Mouse (Mus musculus): ENCODE measurements at regions not wholly inside any gene's neighbourhood (a gene's known extent, or its start where the extent isn't known, plus 50 kb on each side); places are given as distances from the start of the nearest gene placed in this dataset.

DNA sequence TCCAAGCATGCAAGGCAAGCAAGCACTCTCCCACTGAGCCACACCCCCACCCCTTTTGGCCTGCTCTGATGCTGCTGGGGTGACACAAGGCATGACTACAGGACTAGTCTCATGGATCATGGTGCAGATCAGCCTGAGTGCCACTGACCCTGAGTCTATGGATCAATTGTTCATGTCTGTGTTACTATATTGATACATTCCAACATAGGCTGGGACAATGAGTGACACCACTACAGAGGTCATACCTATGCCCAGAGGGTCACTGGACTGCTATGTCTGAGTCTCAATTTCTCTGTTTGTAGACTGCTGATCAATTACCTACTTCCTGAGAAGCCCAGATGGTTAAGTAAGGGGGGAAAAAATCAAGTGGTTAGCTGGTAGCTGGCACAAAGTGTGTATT is 116.5 kb upstream of the Prok2 start:
- no peak for ATAC-seq (ENCODE audit: insufficient number of reproducible peaks, insufficient read depth, low FRiP score, low TSS enrichment, low read depth)
- H3K4me3 ChIP-seq, result no peak overlapping the region
- H3K9me3 ChIP-seq, result no peaks in the 10 kb centered on the region
- H3K27me3 ChIP-seq, result peaks cover 19% of the 10 kb centered on the region; the same call in 1 of the 2 replicates
- no peak overlapping the region for H3K9ac ChIP-seq
- no peak overlapping the region for H3K27ac ChIP-seq
- no peaks in the 10 kb centered on the region for H3K36me3 ChIP-seq
- H3K4me2 ChIP-seq, result no peak overlapping the region
- H3K4me1 ChIP-seq, result peaks cover 45% of the 10 kb centered on the region

- Histone ChIP-seq H3K9ac (no peak overlapping the region), H3K27ac (no peak overlapping the region), H3K4me2 (no peak overlapping the region), H3K4me3 (no peak overlapping the region), H3K36me3 (no peaks in the 10 kb centered on the region), H3K27me3 (peaks cover 22% of the 10 kb centered on the region; the same call in 1 of the 2 replicates), H3K4me1 (peaks cover 36% of the 10 kb centered on the region), H3K9me3 (no peaks in the 10 kb centered on the region)
- no peak for ATAC-seq (ENCODE audit: insufficient number of reproducible peaks, insufficient read depth, low FRiP score, low TSS enrichment, low read depth)
- 89% methylated on average over 6 of the region's 6 CpGs for WGBS
Observed at GRCm38 (mm10) chr6:99840823-99841222, 114.6 kb upstream of the Prok2 start.

DNA sequence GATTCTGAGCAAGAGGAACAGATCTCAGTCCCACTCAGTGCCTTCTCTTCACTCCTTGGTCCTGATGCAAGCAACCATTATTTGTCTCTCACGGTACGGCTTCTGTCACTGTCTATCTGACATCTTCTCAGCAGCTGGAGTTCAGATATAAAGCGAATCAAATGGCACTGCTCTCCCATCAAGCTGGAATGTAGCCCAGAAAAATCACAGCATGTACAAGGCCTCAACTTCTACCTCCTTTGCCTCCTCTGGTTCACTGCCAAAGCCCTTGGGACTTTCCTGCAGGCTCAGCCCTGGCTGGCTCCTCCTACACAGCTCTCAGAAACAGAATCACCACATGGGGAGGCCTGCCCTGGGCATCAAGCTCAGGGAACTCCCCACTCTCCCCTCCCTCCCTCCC is 107.1 kb upstream of the Prok2 start:
- no peak overlapping the region for H3K27ac ChIP-seq
- H3K9ac ChIP-seq, result no peak overlapping the region
- peaks cover 16% of the 10 kb centered on the region for H3K4me1 ChIP-seq
- WGBS, result 19% methylated on average over 3 of the region's 3 CpGs
- no peak overlapping the region for H3K4me3 ChIP-seq
- no peaks in the 10 kb centered on the region for H3K36me3 ChIP-seq
- H3K4me2 ChIP-seq, result no peak overlapping the region
- peak; percentile 80; the same call in 1 of the 2 replicates for ATAC-seq (ENCODE audit: insufficient number of reproducible peaks, insufficient read depth, low FRiP score, low TSS enrichment, low read depth)
- H3K9me3 ChIP-seq, result no peaks in the 10 kb centered on the region
- H3K27me3 ChIP-seq, result 0 out of 2 replicates have a peak, but pooled peaks cover 2% of the 10 kb centered on the region

DNA sequence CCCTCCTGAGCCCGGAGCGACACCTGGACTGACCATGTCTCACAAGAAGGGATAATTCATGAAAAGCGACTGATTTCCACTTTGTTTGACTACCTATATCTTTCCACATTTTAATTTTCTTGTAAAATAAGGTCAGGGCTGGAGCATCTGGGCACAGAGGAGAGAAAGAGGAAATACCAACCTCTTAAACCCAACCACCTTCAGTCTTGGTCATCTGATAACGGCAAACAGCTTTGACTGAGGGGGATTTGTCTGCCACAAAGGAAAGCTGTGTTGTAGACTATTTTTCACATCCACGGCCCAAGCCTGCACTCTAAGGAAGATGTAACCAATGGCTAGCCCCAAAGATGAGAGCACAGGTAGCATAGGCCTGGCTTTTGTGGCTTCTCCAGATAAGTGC is 101.4 kb upstream of the Prok2 start:
- Histone ChIP-seq H3K4me1 (0 out of 2 replicates have a peak, but pooled peaks cover 2% of the 10 kb centered on the region), H3K9ac (no peak overlapping the region), H3K27me3 (no peaks in the 10 kb centered on the region; the same call in 1 of the 2 replicates), H3K4me3 (no peak overlapping the region), H3K27ac (no peak overlapping the region), H3K9me3 (no peaks in the 10 kb centered on the region), H3K4me2 (no peak overlapping the region), H3K36me3 (no peaks in the 10 kb centered on the region)
- 87% methylated on average over 5 of the region's 5 CpGs for WGBS
- no peak for ATAC-seq (ENCODE audit: insufficient number of reproducible peaks, insufficient read depth, low FRiP score, low TSS enrichment, low read depth)

- H3K4me3 ChIP-seq, result no peak overlapping the region
- no peaks in the 10 kb centered on the region for H3K9me3 ChIP-seq
- no peaks in the 10 kb centered on the region; the same call in 1 of the 2 replicates for H3K27me3 ChIP-seq
- H3K27ac ChIP-seq, result no peak overlapping the region
- no peaks in the 10 kb centered on the region for H3K4me1 ChIP-seq
- H3K4me2 ChIP-seq, result no peak overlapping the region
- no peaks in the 10 kb centered on the region for H3K36me3 ChIP-seq
- H3K9ac ChIP-seq, result no peak overlapping the region
- WGBS, result 67% methylated on average over 6 of the region's 6 CpGs
- ATAC-seq (ENCODE audit: insufficient number of reproducible peaks, insufficient read depth, low FRiP score, low TSS enrichment, low read depth), result no peak
Observed at GRCm38 (mm10) chr6:99824808-99825207, 98.6 kb upstream of the Prok2 start.

- 83% methylated on average over 2 of the region's 2 CpGs for WGBS
- Histone ChIP-seq H3K27ac (no peak overlapping the region), H3K27me3 (peaks cover 4% of the 10 kb centered on the region; the same call in 1 of the 2 replicates), H3K9me3 (no peaks in the 10 kb centered on the region), H3K4me1 (peaks cover 8% of the 10 kb centered on the region), H3K36me3 (no peaks in the 10 kb centered on the region), H3K4me2 (no peak overlapping the region), H3K4me3 (no peak overlapping the region), H3K9ac (no peak overlapping the region)
- ATAC-seq (ENCODE audit: insufficient number of reproducible peaks, insufficient read depth, low FRiP score, low TSS enrichment, low read depth), result no peak
Observed at GRCm38 (mm10) chr6:99822471-99822870, 96.3 kb upstream of the Prok2 start.

- no peak overlapping the region for H3K4me3 ChIP-seq
- peaks cover 14% of the 10 kb centered on the region for H3K4me1 ChIP-seq
- H3K4me2 ChIP-seq, result no peak overlapping the region
- no peak for ATAC-seq (ENCODE audit: insufficient number of reproducible peaks, insufficient read depth, low FRiP score, low TSS enrichment, low read depth)
- no peak overlapping the region for H3K27ac ChIP-seq
- H3K9ac ChIP-seq, result no peak overlapping the region
- H3K27me3 ChIP-seq, result peaks cover 4% of the 10 kb centered on the region; the same call in 1 of the 2 replicates
- no peaks in the 10 kb centered on the region for H3K9me3 ChIP-seq
- H3K36me3 ChIP-seq, result no peaks in the 10 kb centered on the region
- 28% methylated on average over 8 of the region's 8 CpGs for WGBS
Observed at GRCm38 (mm10) chr6:99819255-99819929, 93.2 kb upstream of the Prok2 start.

DNA sequence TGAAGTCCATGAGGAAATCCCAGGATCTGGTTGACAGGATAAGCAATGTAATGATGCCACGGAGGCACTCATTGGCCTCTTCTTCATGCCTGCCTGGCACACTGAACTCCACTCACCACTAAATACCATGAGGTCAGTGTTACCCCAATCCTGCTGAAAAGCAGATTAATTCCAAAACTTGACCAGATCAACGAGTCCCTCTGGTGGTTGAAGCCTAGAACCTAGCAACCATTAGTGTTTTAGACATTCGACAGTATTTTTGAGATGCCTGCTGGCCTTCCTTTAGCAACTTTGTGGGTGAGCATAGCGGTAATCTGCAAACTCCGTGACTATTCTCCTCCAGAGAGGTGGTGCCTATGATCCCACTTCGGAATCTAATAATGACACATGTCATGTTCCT is 92.3 kb upstream of the Prok2 start:
- 85% methylated on average over 6 of the region's 6 CpGs for whole genome bisulfite sequencing
- no peak overlapping the region for H3K4me2 ChIP-seq
- peaks cover 4% of the 10 kb centered on the region; the same call in 1 of the 2 replicates for H3K27me3 ChIP-seq
- peaks cover 14% of the 10 kb centered on the region for H3K4me1 ChIP-seq
- no peaks in the 10 kb centered on the region for H3K36me3 ChIP-seq
- no peaks in the 10 kb centered on the region for H3K9me3 ChIP-seq
- no peak overlapping the region for H3K4me3 ChIP-seq
- H3K9ac ChIP-seq, result no peak overlapping the region
- no peak overlapping the region for H3K27ac ChIP-seq
- no peak for ATAC-seq (ENCODE audit: insufficient number of reproducible peaks, insufficient read depth, low FRiP score, low TSS enrichment, low read depth)

GRCm38 (mm10) chr6:99817245-99817644 is 91.1 kb upstream of the Prok2 start:
- H3K27me3 ChIP-seq, result peaks cover 4% of the 10 kb centered on the region; the same call in 1 of the 2 replicates
- no peak overlapping the region for H3K9ac ChIP-seq
- H3K4me2 ChIP-seq, result no peak overlapping the region
- H3K9me3 ChIP-seq, result no peaks in the 10 kb centered on the region
- no peak overlapping the region for H3K27ac ChIP-seq
- H3K4me3 ChIP-seq, result no peak overlapping the region
- peaks cover 14% of the 10 kb centered on the region for H3K4me1 ChIP-seq
- no peak for ATAC-seq (ENCODE audit: insufficient number of reproducible peaks, insufficient read depth, low FRiP score, low TSS enrichment, low read depth)
- WGBS, result 89% methylated on average over 1 of the region's 1 CpGs
- no peaks in the 10 kb centered on the region for H3K36me3 ChIP-seq

DNA sequence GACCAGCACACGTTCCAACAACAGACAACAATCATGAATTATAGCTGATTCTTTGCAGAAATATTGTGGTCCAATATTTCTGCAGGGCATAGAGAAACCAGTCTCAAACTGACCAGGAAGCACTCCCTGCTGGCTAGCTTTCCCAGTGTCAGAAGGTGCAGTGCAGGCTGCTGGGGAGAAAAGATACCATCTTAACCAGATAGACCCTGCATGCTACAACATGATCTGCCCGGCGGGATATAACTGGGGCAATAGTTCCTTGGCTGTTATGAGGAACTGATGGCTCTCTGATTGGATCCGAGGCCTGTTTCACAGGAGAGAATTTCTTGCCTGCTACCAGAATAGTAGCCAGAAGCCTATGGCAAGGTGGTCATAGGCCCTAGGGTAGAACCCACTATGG is 86.9 kb upstream of the Prok2 start:
- Histone ChIP-seq H3K4me2 (no peak overlapping the region), H3K36me3 (no peaks in the 10 kb centered on the region), H3K27me3 (peaks cover 4% of the 10 kb centered on the region; the same call in 1 of the 2 replicates), H3K4me3 (no peak overlapping the region), H3K4me1 (peaks cover 23% of the 10 kb centered on the region), H3K27ac (no peak overlapping the region), H3K9ac (no peak overlapping the region), H3K9me3 (no peaks in the 10 kb centered on the region)
- WGBS, result 76% methylated on average over 4 of the region's 4 CpGs
- ATAC-seq (ENCODE audit: insufficient number of reproducible peaks, insufficient read depth, low FRiP score, low TSS enrichment, low read depth), result no peak

- Histone ChIP-seq H3K27ac (0 out of 2 replicates have a peak overlapping the region, but pooled peaks have one; percentile 28), H3K9ac (no peak overlapping the region), H3K27me3 (no peaks in the 10 kb centered on the region), H3K9me3 (no peaks in the 10 kb centered on the region), H3K4me3 (no peak overlapping the region), H3K4me2 (no peak overlapping the region), H3K4me1 (peaks cover 23% of the 10 kb centered on the region), H3K36me3 (no peaks in the 10 kb centered on the region)
- WGBS, result 84% methylated on average over 4 of the region's 4 CpGs
- ATAC-seq (ENCODE audit: insufficient number of reproducible peaks, insufficient read depth, low FRiP score, low TSS enrichment, low read depth), result no peak
Observed at GRCm38 (mm10) chr6:99811842-99812241, 85.7 kb upstream of the Prok2 start.

DNA sequence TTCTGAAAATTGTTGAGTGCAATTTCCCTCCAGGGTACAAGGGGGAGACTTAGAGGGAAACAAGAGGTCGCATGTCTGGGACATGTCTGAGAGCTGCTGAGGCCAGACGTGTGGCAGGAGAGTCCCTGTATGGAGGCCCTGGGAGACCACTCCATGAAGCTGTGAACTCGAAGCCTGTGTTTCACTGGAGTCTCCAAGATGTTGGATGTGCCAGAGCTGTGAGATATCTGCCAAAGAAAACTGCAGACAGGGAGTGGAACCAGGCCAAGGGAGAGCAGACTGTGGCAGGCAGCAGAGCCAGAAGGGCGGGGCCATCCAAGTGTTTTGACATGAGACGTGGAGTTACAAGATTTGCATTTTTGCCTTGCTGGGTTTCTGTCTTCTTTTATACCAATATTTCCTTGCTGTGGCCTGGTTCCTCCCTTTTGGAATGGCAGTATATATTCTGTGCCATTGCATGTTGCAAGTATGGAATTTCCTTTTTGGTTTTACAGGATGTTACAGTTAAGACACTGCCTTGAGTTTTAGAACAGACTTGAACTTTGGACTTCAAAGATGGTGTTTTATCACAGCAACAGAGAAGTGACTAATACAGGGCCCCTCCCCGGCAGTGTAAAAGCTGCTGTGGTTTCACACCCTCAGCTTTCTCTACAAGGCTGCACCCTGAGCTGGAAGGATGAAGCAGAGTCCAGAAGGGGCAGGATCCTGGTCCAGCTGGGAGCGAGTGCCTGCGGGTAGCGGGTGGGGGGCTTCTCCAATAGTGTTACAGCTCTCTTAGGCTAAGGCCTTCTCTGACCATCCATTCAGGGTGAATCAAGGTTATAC is 85.0 kb upstream of the Prok2 start:
- Histone ChIP-seq H3K4me3 (no peak overlapping the region), H3K27ac (peak overlapping the region; percentile 57), H3K4me1 (peaks cover 23% of the 10 kb centered on the region), H3K4me2 (no peak overlapping the region), H3K27me3 (no peaks in the 10 kb centered on the region), H3K9me3 (no peaks in the 10 kb centered on the region), H3K36me3 (no peaks in the 10 kb centered on the region), H3K9ac (no peak overlapping the region)
- ATAC-seq (ENCODE audit: insufficient number of reproducible peaks, insufficient read depth, low FRiP score, low TSS enrichment, low read depth), result 0 out of 2 replicates have a peak, but pooled peaks have one; percentile 37
- WGBS, result 53% methylated on average over 9 of the region's 9 CpGs
